Mouse (Mus musculus): ENCODE measurements around the gene Pold4. TPM values are rescaled to one million over a fixed set of nuclear protein-coding genes. Genes with fewer than 3 reads are reported as not detected.
A peak's percentile ranks its signal among the peaks of the same experiment; 100 is the strongest.

Gene Pold4
- polyA plus RNA-seq, 1 experiment from 2014 or later = 21.3 TPM

DNA sequence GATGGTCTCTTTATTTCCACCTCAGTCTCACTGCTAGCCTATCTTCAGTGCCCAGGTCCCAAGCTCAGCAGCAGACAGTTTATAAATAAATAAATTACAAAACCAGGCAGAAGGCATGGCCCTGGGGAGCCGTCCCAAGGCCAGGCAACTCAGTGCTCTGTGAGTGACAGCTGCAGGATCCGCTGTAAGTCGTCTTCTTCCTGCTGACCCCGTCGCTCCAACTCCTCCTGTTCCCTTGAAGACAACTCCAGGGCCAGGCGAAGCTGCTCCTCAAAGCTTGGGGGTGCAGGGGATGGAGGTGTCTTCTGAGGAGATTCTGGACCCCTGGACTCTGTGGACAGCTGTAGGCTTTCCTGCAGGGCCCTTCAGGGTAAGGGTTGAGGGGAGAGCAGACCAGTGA is 38.5 kb downstream of the Pold4 start:
- H3K36me3 ChIP-seq (ENCODE audit: control insufficient read depth, insufficient read depth, low read length) = peaks cover 3% of the 10 kb centered on the region
- H3K4me2 ChIP-seq (ENCODE audit: low read length) = no peak overlapping the region
- no peaks in the 10 kb centered on the region for H3K9me3 ChIP-seq (ENCODE audit: control insufficient read depth, low read length)
- no peak overlapping the region for H3K9ac ChIP-seq (ENCODE audit: low read depth, low read length)
- peaks cover 5% of the 10 kb centered on the region; the same call in 1 of the 2 replicates for H3K27me3 ChIP-seq (replicated peaks; ENCODE audit: control insufficient read depth, insufficient read depth, low read length)
- no peak overlapping the region for H3K4me3 ChIP-seq (ENCODE audit: low read length)
- no peak for ATAC-seq
- 67% methylated on average over 6 of the region's 6 CpGs for WGBS
- H3K4me1 ChIP-seq (ENCODE audit: control insufficient read depth, insufficient read depth, low read depth, low read length) = peaks cover 10% of the 10 kb centered on the region
- no peak overlapping the region for H3K27ac ChIP-seq (ENCODE audit: low read depth, low read length)

DNA sequence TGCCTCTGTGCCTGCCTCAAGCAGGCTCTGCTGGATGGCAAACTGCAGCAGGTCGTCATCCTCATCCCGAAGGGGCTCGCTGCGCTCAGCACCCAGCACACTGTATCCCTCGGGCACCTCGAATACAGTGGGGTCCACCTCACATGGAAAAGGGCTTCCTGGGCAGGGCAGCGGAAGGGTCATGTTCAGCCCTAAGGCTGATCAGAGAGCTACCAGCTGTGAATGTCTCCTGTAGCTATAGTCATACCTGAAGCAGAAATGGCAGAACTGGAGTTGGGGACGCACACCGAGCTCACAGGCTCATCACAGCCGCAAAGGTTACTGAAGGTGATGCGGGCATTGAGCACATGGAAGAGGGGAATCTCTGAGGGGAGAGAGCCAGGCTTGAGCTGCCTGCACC is 39.3 kb downstream of the Pold4 start:
- no peak for ATAC-seq
- H3K4me1 ChIP-seq (ENCODE audit: control insufficient read depth, insufficient read depth, low read depth, low read length) = peaks cover 10% of the 10 kb centered on the region
- no peak overlapping the region for H3K9ac ChIP-seq (ENCODE audit: low read depth, low read length)
- H3K27ac ChIP-seq (ENCODE audit: low read depth, low read length) = no peak overlapping the region
- peaks cover 2% of the 10 kb centered on the region for H3K9me3 ChIP-seq (ENCODE audit: control insufficient read depth, low read length)
- no peak overlapping the region for H3K4me3 ChIP-seq (ENCODE audit: low read length)
- no peak overlapping the region for H3K4me2 ChIP-seq (ENCODE audit: low read length)
- H3K36me3 ChIP-seq (ENCODE audit: control insufficient read depth, insufficient read depth, low read length) = peaks cover 5% of the 10 kb centered on the region
- WGBS = 94% methylated on average over 11 of the region's 11 CpGs
- peaks cover 5% of the 10 kb centered on the region; the same call in 1 of the 2 replicates for H3K27me3 ChIP-seq (replicated peaks; ENCODE audit: control insufficient read depth, insufficient read depth, low read length)

DNA sequence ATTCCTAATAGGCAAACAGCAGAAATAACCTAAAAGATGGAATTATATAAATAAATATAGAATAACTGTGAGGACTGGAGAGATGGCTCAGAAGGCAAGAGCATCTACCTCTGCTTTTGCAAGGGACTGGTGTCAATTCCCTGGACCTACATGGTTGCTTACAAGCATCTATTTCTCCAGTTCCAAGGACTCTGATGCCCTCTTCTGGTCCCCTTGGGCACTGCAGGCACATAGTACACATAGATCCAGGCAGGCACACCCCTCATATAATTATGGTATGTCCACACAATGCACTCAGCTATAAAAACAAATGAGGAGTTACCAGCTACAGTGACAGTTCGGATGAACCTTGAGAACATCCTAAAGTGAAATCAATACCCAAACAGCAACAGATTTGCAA is 47.8 kb downstream of the Pold4 start:
- Histone ChIP-seq H3K36me3 (ENCODE audit: control insufficient read depth, insufficient read depth, low read length) (peaks cover 14% of the 10 kb centered on the region), H3K4me2 (ENCODE audit: low read length) (no peak overlapping the region), H3K9me3 (ENCODE audit: control insufficient read depth, low read length) (peaks cover 7% of the 10 kb centered on the region), H3K4me3 (ENCODE audit: low read length) (no peak overlapping the region), H3K27me3 (replicated peaks; ENCODE audit: control insufficient read depth, insufficient read depth, low read length) (no peaks in the 10 kb centered on the region), H3K9ac (ENCODE audit: low read depth, low read length) (no peak overlapping the region), H3K27ac (ENCODE audit: low read depth, low read length) (no peak overlapping the region), H3K4me1 (ENCODE audit: control insufficient read depth, insufficient read depth, low read depth, low read length) (peaks cover 17% of the 10 kb centered on the region)
- 98% methylated on average over 1 of the region's 1 CpGs for WGBS
- ATAC-seq = no peak

DNA sequence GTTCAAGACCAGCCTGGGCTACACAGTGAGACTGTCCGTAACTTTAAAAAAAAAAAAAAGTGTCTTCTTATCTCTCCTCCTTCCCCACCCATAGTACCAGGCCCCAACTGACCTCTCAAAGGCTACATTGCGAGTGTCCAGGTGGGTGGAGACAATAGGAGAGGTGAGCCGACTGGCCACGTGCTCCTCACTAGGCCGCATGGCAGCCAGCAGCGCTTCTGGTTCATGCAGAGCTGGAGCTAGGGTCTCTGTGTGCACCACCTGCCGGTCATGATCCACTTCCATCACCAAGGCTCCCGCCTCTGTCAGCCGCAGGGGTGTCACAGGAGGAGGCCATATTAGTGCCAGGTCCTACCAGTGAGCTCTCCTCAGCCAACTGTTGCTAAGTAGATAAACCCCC is 48.7 kb downstream of the Pold4 start:
- H3K4me2 ChIP-seq (ENCODE audit: low read length) = no peak overlapping the region
- H3K9ac ChIP-seq (ENCODE audit: low read depth, low read length) = no peak overlapping the region
- no peaks in the 10 kb centered on the region for H3K27me3 ChIP-seq (replicated peaks; ENCODE audit: control insufficient read depth, insufficient read depth, low read length)
- peaks cover 14% of the 10 kb centered on the region for H3K36me3 ChIP-seq (ENCODE audit: control insufficient read depth, insufficient read depth, low read length)
- H3K4me3 ChIP-seq (ENCODE audit: low read length) = no peak overlapping the region
- peaks cover 17% of the 10 kb centered on the region for H3K4me1 ChIP-seq (ENCODE audit: control insufficient read depth, insufficient read depth, low read depth, low read length)
- 97% methylated on average over 9 of the region's 9 CpGs for WGBS
- H3K27ac ChIP-seq (ENCODE audit: low read depth, low read length) = no peak overlapping the region
- ATAC-seq = no peak
- peaks cover 7% of the 10 kb centered on the region for H3K9me3 ChIP-seq (ENCODE audit: control insufficient read depth, low read length)

DNA sequence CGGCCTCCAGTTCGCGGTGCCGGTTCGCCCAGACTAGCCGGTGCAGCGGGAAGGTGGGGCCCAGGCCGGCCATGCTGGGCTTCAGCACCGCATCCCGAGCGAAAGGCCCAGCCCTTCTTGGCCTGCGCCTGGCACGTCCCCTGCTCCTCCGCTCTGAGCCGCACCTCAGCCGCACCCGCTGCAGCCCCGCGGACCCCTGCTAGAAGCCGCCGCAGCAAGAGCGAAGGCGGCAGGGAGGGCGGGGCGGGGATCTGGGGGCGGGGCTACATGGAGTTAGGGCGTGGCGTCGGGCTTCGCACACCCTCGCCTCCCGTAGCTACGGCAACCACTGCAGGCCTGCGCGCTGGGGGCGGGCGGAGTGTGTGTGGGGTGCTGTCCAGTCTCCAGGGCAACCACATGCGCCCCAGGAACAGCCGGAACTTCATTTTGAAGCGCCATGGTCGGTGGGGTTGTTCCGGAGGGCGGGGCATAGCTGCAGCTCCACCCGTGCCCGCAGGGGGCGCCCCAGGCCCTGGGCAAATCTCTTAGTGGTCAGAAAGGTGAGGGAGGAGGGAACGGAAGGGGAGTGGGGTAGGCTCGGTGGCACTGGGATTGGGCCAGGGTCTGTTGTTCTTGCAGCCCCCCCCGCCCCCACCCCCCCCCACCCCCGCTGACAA is 51.3 kb downstream of the Pold4 start, which contains the start of gene Ankrd13d:
Gene Ankrd13d (minus strand): TSS at position 240 of the 656 bp plus-strand sequence.
- Histone ChIP-seq H3K4me1 (ENCODE audit: control insufficient read depth, insufficient read depth, low read depth, low read length) (peaks cover 17% of the 10 kb centered on the region), H3K27ac (ENCODE audit: low read depth, low read length) (peak within 1 kb of the TSS; percentile 85), H3K36me3 (ENCODE audit: control insufficient read depth, insufficient read depth, low read length) (peaks cover 28% of the 10 kb centered on the region), H3K27me3 (replicated peaks; ENCODE audit: control insufficient read depth, insufficient read depth, low read length) (no peaks in the 10 kb centered on the region), H3K4me3 (ENCODE audit: low read length) (peak within 1 kb of the TSS; percentile 72), H3K9me3 (ENCODE audit: control insufficient read depth, low read length) (peaks cover 2% of the 10 kb centered on the region), H3K4me2 (ENCODE audit: low read length) (peak within 1 kb of the TSS; percentile 75), H3K9ac (ENCODE audit: low read depth, low read length) (peak within 1 kb of the TSS; percentile 91)
- WGBS = 0% methylated on average over 48 of the region's 50 CpGs
- ATAC-seq = peak; percentile 95

Small RNA genes lying within 50 kb of the gene (microRNA-seq; reads per million reads assigned to microRNA genes)
- not detected for gene Gm26115
- gene Mir6985 = not detected

Other genes starting within 250 kb of the Pold4 start
- gene Acy3, start 245.3 kb upstream of the Pold4 start, polyA plus RNA-seq (2015; fragmentation: Nextera tagmentation; extraction: Ambion mirVana) = 2.9 and 3.1 TPM in 2 replicates
- gene Tbx10, start 239.1 kb upstream of the Pold4 start, polyA plus RNA-seq (2015; fragmentation: Nextera tagmentation; extraction: Ambion mirVana) = 0.67 and 0.89 TPM in 2 replicates
- gene Nudt8, start 231.3 kb upstream of the Pold4 start, polyA plus RNA-seq (2015; fragmentation: Nextera tagmentation; extraction: Ambion mirVana) = 22.6 and 25.5 TPM in 2 replicates
- gene Gm49405, start 231.3 kb upstream of the Pold4 start, polyA plus RNA-seq (2015; fragmentation: Nextera tagmentation; extraction: Ambion mirVana) = 3.5 and 4.3 TPM in 2 replicates
- 4.9 and 6.6 TPM in 2 replicates for gene Doc2g, start 228.6 kb upstream of the Pold4 start, polyA plus RNA-seq (2015; fragmentation: Nextera tagmentation; extraction: Ambion mirVana)
- gene Ndufv1, start 219.1 kb upstream of the Pold4 start, polyA plus RNA-seq (2015; fragmentation: Nextera tagmentation; extraction: Ambion mirVana) = 265 and 277 TPM in 2 replicates
- gene Gstp1, start 193.9 kb upstream of the Pold4 start, polyA plus RNA-seq (2015; fragmentation: Nextera tagmentation; extraction: Ambion mirVana) = 569 and 604 TPM in 2 replicates
- 2.5 and 2.6 TPM in 2 replicates for gene Gstp2, start 185.9 kb upstream of the Pold4 start, polyA plus RNA-seq (2015; fragmentation: Nextera tagmentation; extraction: Ambion mirVana)
- gene Gstp3, start 172.3 kb upstream of the Pold4 start, polyA plus RNA-seq (2015; fragmentation: Nextera tagmentation; extraction: Ambion mirVana) = 0.26 TPM in 1 of 2 replicates, not detected in the other
- gene Cabp2, start 150.3 kb upstream of the Pold4 start, polyA plus RNA-seq (2015; fragmentation: Nextera tagmentation; extraction: Ambion mirVana) = not detected in 2 replicates
- gene Cdk2ap2, start 134.7 kb upstream of the Pold4 start, polyA plus RNA-seq (2015; fragmentation: Nextera tagmentation; extraction: Ambion mirVana) = 85.4 and 86.4 TPM in 2 replicates
- gene Pitpnm1, start 131.9 kb upstream of the Pold4 start, polyA plus RNA-seq (2015; fragmentation: Nextera tagmentation; extraction: Ambion mirVana) = 87.3 and 91.9 TPM in 2 replicates
- gene Aip, start 106.0 kb upstream of the Pold4 start, polyA plus RNA-seq (2015; fragmentation: Nextera tagmentation; extraction: Ambion mirVana) = 109 and 113 TPM in 2 replicates
- gene Gpr152, start 92.1 kb upstream of the Pold4 start, polyA plus RNA-seq (2015; fragmentation: Nextera tagmentation; extraction: Ambion mirVana) = not detected in 2 replicates
- 0.24 and 0.29 TPM in 2 replicates for gene Cabp4, start 87.9 kb upstream of the Pold4 start, polyA plus RNA-seq (2015; fragmentation: Nextera tagmentation; extraction: Ambion mirVana)
- 116 and 122 TPM in 2 replicates for gene Coro1b, start 83.3 kb upstream of the Pold4 start, polyA plus RNA-seq (2015; fragmentation: Nextera tagmentation; extraction: Ambion mirVana)
- gene Ptprcap, start 78.3 kb upstream of the Pold4 start, polyA plus RNA-seq (2015; fragmentation: Nextera tagmentation; extraction: Ambion mirVana) = 0.41 and 0.63 TPM in 2 replicates
- gene Rps6kb2, start 68.5 kb upstream of the Pold4 start, polyA plus RNA-seq (2015; fragmentation: Nextera tagmentation; extraction: Ambion mirVana) = 54.1 and 57.0 TPM in 2 replicates
- gene Carns1, start 56.4 kb upstream of the Pold4 start, polyA plus RNA-seq (2015; fragmentation: Nextera tagmentation; extraction: Ambion mirVana) = 6.5 and 7.9 TPM in 2 replicates
- 0.54 and 1.1 TPM in 2 replicates for gene Tbc1d10c, start 40.6 kb upstream of the Pold4 start, polyA plus RNA-seq (2015; fragmentation: Nextera tagmentation; extraction: Ambion mirVana)
- gene Ppp1ca, start 39.8 kb upstream of the Pold4 start, polyA plus RNA-seq (2015; fragmentation: Nextera tagmentation; extraction: Ambion mirVana) = 604 and 614 TPM in 2 replicates
- 25.0 and 26.5 TPM in 2 replicates for gene Rad9a, start 30.2 kb upstream of the Pold4 start, polyA plus RNA-seq (2015; fragmentation: Nextera tagmentation; extraction: Ambion mirVana)
- gene Clcf1, start 17.7 kb upstream of the Pold4 start, polyA plus RNA-seq (2015; fragmentation: Nextera tagmentation; extraction: Ambion mirVana) = 1.0 and 1.1 TPM in 2 replicates
- not detected in 2 replicates for gene AC109138.7, start 17.5 kb upstream of the Pold4 start, polyA plus RNA-seq (2015; fragmentation: Nextera tagmentation; extraction: Ambion mirVana)
- gene Ssh3, start 37.3 kb downstream of the Pold4 start, polyA plus RNA-seq (2015; fragmentation: Nextera tagmentation; extraction: Ambion mirVana) = 19.9 and 21.2 TPM in 2 replicates
- 69.0 and 85.3 TPM in 2 replicates for gene Ankrd13d, start 51.2 kb downstream of the Pold4 start, polyA plus RNA-seq (2015; fragmentation: Nextera tagmentation; extraction: Ambion mirVana)
- gene Grk2, start 74.3 kb downstream of the Pold4 start, polyA plus RNA-seq (2015; fragmentation: Nextera tagmentation; extraction: Ambion mirVana) = 27.3 and 28.3 TPM in 2 replicates
- 29.8 and 34.8 TPM in 2 replicates for gene Kdm2a, start 166.4 kb downstream of the Pold4 start, polyA plus RNA-seq (2015; fragmentation: Nextera tagmentation; extraction: Ambion mirVana)
- gene Rhod, start 207.5 kb downstream of the Pold4 start, polyA plus RNA-seq (2015; fragmentation: Nextera tagmentation; extraction: Ambion mirVana) = 6.4 and 6.6 TPM in 2 replicates
- gene Syt12, start 245.5 kb downstream of the Pold4 start, polyA plus RNA-seq (2015; fragmentation: Nextera tagmentation; extraction: Ambion mirVana) = 8.4 and 9.0 TPM in 2 replicates

Data from hindbrain, embryonic 16.5 days (tissue).